Mouse (Mus musculus) cerebellum, postnatal 4 days (tissue): ENCODE measurements at regions not wholly inside any gene's neighbourhood (a gene's known extent, or its start where the extent isn't known, plus 50 kb on each side); places are given as distances from the start of the nearest gene placed in this dataset.

ENCODE experiments used
- DNase-seq, 2 experiments: peaks; one replicate each; pipeline ENCODE4 v3.0.0; 2022; ENCODE audit warnings: low spot score in 2 of 2, mixed read lengths in 1 of 2

DNA sequence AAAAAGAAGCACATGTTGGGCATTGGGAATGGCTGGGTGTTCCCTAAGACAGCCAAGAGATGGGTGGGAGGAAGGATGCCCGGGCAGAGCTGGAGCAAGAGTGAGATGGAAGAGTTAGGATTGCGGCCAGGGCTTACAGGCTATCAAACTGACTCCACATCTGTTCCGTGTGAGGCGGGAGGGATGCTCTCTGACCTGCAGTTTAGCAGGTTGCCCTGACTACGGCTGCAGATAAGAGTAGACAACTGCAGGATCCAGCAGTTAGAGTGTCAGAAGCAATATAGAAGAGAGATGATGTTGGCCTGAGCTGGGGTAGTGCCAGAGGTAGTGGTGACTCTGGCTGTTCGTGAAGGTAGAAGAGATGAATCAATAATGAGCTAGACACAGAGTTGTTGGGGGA lies 61.6 kb upstream of the Syt6 start:
- DNase-seq: no peak

DNA sequence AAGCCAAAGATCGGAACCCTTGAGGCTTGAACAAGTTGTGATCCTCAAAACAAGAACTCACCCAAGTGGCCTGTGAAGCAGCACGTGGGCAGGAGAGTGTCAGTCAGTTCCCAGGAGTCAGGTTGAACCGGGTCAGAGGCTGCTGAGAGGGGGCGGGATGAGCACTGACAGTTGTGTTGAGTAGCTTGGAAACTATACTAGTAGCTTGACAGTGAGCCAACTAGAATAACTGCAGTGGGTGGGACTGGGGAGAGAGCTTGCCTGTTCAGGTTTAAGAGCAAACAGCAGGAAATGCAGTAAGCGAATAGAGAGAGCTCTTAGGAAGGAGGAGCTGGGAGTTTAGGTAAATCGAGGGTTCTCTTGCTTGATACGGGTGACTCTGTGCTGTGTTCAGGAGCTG lies 61.0 kb upstream of the Syt6 start:
- DNase-seq: no peak

DNA sequence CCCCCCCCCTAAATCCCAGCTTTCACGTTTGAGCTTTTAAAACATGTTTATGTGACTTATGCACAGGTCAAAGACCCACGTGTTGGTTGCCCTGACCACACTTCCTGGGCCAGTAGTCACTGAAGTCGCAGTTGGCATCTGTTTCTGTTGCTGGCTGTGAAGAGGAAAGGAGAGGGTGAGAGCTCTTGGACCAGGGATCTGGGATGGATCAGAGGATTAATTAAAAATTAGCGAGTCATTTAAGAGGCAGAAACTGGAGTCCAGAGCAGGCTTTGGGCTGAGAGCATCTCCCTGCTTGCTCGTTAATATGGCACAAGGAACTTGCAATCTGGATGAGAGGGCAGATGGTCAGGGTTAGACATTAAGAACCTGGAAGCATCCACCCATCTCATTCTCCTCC lies 59.1 kb upstream of the Syt6 start:
- DNase-seq: no peak

DNA sequence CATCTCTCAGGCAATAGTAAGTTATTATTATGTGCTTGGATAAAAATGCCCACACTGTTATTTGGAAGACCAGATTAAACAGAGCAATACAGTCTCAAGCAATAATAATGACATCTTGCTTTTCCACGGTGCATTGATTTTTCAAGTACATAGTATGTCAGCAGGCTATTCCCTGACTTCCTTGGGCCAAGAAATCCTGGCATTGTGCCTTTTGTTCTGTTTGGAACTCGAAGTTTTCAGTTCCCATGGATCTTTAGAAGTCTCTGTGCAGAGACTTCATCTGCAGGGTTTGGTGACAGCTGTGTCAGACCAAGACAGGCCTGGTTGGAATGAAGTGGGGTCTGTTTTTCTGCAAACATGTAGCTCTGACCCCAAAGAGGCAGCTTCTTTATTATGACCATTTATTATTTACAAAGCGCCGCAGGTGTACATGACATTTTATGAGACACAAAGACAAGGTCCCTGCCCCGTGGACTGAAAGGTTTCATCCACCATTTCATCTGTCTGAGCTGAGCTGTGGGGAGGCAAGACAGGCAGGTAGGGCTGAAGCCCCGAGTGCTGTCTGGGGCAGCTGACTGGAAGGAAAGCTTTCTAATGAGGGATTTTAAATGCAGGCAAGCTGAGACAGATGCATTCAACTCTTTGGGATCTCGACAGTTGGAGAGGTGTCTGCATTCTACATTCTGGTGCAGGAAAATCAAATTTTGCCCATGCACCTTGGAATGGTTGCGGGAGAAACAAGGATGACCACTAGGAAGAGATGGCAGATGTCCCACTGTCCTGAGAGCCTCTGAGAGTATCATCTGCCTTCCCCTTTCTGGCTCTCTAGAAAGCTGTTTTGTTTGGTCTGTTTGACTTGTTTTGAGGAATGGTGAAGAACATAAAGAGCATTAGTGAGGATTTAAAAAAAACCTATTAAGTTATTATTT lies 57.4 kb upstream of the Syt6 start:
- no peak for DNase-seq

DNA sequence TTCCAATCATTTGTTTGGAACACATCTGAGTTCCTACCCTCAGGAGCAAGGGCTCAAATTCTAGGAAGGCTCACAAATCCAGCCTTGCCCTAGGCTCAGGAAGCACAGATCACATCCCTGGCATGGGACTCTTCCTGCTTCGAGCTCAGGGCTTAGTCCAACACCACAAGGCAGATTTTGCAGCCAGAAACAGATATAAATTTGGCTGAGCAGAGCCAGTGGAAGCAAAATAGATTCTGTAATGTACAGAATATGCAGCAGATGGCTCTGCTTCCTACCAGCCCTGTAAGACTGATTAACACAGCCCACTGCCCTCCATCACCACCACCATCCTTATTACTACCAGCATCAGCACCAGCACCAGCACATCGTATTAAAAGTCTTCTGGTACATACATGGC lies 56.4 kb upstream of the Syt6 start:
- no peak for DNase-seq
